Mouse (Mus musculus) telencephalon, adult 2 months (tissue): Measurements from ENCODE around the gene Fdx1l.
"Not testable (repeated sequence)": the region's sequence is repeated elsewhere in the genome, so short reads cannot be mapped to it uniquely, and the experiment has no call there.

Source experiments
- DNase-seq: peaks from one replicate; pipeline ENCODE4 v3.0.0-alpha.2; 2011; ENCODE audit warnings: low read depth, low spot score

The Fdx1l gene

DNA sequence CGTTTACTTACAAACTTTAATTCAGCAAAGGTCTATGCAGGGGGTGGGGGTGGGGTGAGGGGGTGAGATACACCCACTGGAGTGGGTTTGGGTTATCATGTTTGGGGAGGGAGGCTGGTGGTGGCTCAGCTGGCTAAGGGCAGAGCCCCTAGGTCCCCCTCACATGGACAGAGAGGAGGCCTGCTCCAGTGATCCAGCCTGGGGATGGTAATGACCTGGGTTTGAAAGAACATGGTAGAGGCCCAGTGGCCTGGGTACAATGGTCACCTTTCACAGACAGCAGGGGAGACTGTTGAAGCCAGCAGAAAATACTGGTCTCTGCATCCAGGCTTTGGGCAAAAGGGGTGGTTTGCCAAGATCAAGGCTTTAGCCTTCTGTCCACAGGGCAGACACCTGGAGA lies 759 bp upstream of the Fdx1l start:
- no peak for DNase-seq

DNA sequence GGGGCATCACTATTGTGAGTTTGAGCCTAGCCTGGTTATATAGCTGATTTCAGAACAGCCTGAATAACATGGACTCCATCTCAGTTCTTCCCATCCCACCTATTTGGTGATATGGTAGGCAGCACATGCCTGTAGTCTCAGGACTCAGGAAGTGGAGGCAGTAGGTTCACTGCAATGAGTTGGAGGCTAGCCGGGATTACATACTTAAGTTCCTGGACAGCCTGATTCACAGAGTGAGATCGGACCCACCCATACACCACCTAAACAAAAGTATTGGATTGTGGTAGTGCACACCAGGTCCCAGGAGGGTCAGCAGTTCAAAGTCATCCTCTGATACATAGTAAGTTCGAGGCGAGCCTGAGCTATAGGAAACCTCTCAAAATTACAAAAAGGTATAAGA lies 773 bp downstream of the Fdx1l start:
- no peak for DNase-seq

DNA sequence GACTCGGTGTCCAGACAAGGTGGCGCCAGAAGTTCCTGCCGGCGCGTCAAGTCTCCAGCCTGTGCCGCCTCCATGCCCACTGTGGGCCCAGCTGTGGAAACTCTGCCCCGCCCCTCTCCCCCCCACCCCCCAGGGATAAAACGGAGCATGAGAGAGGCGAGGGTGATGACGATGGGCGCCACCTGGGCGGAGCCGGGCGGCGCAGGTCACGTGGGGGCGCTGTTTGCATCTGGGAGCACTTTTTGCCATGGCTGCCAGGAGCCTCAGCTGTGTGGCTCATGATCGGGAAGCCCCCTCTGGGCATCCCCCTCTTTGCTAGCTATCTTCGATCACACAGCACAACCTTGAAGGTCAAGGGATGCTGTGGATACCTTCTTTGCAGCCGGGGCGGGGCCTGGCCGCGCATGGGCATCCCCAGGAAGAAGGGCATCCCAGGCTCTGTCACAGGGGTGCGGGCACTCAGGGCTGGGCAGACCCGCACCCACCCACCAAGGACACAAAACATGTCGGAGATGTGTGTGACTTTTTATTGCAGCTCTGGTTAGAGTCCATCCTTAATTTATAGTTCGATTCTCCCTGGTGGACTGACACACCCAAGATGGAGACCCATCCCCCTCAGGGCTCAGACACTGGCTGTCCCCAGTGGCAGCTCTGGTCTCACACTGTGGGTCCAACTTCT lies 6.3 kb downstream of the Fdx1l start, which contains the start of gene Zglp1:
Gene Zglp1, minus strand, starts transcription at position 88 of the 679 bp plus-strand sequence.
- no peak for DNase-seq

DNA sequence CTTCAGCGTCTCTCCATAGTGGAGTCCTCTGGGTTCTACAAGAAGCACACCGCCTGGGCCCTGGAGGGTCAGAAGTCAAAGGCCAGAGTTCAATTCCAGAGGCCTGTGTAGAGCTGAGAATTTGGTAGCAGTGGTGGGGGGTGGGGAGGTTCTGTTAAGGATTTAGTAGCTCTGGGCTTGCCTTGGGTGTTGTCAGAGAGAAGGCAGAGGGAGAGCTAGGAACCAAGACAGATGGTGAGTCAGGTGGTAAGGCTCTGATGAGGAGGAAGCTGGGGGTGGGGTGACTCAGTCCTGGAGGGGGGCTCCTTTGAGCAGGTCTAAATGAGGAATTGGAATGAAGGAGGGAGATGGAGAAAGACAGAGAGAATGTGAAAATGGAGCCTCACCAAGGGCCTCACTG lies 10.5 kb downstream of the Fdx1l start:
- DNase-seq = peak; percentile 92

DNA sequence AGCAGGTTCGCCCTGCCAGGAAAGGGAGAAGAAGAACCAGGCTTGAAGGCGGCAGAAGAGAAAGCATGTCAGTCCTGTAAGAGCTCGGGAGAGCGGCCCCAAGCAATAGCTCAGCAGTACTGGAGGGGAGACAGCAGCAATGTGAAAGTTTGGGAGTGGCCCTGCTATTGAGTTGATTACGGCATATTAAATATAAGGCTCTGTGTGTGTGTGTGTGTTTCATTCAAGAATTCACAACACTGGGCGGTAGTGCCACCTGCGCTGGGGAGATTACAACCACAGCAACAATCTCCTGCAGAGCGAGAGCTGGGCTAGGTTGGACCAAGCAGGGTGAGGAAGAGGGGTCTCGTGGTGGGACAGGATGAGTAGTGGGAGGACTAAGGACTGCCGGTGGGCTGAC lies 21.8 kb downstream of the Fdx1l start:
- no peak for DNase-seq

DNA sequence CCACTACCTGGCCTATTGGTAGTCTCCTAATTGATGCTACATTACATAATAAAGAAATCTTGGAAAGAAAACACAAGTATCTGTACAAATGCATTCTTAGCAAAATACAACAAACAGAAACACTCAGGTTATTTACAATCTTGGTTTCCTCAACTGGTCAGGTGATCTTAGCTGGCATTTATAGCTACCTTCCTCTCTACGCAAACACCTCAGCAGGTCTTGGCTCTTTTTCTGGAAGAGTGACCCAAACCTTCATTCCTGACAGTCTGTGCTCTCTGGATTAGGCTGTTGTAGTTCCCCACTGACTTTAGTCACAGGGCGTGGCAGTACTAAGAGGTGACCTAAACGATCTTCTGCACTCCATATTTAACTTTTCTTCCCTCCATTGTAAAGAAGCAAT lies 28.2 kb downstream of the Fdx1l start:
- DNase-seq = no peak

DNA sequence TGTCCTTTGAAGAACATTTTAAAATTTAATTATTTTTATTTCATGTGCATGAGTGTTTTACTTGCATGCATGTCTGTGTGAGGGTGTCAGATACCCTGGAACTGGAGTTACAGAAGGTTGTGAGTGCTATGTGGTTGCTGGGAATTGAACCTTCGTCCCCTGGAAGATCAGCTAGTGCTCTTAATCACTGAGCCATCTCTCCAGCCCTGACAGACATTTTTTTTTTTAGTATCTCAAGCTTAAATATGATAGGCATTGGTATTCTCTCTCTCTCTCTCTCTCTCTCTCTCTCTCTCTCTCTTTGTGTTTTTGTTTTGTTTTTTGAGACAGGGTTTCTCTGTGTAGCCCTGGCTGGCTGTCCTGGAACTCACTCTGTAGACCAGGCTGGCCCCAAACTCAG lies 28.6 kb downstream of the Fdx1l start:
- not testable (repeated sequence) for DNase-seq

DNA sequence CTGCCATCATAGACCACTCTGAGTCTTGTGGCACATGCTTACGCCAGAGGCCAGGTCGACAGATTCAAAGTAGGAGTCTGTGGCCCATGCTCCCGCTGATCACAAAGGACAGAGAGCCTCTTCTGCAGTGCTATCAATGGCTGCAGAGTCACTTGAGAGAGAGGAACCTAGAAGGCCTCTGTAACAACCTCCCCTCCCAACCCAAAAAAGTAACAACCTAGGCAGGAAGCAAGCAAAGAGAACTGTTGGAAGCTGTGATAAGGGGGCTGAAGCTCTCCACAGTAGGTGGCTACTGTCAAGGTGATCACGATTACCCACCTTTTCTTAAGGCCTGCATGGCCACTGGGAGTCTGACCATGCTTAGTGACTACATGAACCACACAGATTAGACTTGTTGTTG lies 29.9 kb downstream of the Fdx1l start:
- no peak for DNase-seq

DNA sequence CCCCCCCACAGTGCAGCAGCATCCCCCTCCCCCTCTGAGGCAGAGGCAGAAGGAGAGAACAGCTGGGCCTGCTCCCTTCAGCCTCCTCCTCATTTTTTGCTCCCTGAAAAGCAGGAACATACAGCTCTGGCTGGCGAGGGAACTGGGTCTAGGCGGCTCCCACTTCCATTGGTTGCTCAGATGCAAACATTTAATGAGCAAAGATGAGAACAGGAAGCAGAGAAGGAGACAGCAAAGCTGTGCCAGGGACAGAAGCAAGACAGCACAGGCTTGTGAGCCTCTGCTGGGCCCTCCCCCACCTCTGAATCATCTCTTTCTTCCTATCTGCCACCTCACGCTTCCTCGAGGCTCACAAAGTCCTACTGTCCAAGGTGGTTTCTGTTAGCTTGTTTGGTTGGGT lies 32.1 kb downstream of the Fdx1l start:
- peak; percentile 95 for DNase-seq

DNA sequence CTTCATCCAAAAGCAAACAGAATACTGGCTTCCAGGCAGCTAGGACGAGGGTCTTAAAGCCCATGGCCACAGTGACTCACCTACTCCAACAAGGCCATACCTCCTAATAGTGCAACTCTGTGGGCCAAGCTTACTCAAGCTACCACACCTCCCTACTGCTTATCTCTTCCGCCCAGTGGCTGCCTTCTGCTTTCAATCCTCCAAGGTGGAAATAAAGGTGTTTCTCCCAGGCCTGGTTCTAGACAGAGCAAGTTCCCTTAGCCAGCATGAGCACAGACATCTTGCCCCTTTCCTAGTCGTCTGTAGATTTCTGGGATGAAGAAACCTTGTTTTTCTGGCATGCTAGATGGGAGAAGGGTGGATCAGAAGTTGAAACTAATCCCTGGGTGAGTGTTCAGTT lies 33.6 kb downstream of the Fdx1l start:
- DNase-seq = no peak

DNA sequence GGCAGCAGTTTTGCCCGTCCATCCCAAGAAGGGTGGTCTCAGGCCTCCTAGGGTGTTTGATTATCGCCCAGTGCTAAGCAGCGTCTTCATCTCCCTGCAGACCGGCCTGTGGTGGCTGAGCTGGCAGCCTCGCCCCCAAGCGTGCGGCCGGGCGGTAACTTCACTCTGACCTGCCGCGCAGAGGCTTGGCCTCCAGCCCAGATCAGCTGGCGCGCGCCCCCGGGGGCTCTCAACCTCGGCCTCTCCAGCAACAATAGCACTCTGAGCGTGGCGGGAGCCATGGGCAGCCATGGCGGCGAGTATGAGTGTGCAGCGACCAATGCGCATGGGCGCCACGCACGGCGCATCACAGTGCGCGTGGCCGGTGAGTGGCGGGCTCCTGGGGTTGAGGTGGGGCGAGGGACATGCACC lies 35.9 kb downstream of the Fdx1l start:
- no peak for DNase-seq

DNA sequence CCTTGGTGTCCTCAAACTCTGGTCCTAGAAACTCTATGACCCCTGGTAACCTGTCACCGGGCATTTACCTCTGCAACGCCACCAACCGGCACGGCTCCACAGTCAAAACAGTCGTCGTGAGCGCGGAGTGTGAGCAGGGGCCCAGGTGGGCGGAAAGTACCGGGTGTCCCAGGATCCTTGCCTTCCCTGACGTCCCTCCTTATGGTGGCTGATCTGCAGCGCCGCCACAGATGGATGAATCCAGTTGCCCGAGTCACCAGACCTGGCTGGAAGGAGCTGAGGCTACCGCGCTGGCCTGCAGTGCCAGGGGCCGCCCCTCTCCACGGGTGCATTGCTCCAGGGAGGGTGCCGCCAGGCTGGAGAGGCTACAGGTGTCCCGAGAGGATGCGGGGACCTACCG lies 36.7 kb downstream of the Fdx1l start:
- no peak for DNase-seq

DNA sequence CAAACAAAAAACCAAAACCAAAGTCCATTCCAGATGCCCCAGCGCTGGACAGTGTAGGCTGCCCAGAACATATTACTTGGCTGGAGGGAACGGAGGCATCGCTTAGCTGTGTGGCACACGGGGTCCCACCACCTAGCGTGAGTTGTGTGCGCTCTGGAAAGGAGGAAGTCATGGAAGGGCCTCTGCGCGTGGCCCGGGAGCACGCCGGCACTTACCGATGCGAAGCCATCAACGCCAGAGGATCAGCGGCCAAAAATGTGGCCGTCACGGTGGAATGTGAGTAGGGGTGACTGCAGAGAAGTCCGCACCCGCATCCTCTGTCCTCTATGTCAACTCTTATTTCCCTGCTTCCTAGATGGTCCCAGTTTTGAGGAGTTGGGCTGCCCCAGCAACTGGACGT lies 37.3 kb downstream of the Fdx1l start:
- DNase-seq = no peak

DNA sequence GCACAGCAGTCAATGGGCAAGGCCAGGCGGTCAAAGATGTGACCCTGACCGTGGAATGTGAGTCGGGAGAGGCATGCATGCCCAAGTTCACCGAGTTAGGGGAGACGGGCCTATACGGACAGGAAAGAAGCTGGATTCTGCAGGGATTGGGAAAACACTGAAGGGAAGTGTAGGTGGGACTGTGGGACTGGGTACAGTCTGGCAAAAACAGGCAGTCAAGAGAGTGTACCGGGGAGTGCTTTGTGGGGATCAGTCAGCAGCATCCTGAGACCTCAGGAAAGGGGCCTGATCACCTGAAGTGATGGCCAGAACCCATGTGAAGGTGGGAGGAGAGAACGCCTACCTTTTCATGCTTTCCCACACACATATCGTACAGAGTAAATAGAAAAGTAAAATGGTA lies 37.8 kb downstream of the Fdx1l start:
- no peak for DNase-seq

DNA sequence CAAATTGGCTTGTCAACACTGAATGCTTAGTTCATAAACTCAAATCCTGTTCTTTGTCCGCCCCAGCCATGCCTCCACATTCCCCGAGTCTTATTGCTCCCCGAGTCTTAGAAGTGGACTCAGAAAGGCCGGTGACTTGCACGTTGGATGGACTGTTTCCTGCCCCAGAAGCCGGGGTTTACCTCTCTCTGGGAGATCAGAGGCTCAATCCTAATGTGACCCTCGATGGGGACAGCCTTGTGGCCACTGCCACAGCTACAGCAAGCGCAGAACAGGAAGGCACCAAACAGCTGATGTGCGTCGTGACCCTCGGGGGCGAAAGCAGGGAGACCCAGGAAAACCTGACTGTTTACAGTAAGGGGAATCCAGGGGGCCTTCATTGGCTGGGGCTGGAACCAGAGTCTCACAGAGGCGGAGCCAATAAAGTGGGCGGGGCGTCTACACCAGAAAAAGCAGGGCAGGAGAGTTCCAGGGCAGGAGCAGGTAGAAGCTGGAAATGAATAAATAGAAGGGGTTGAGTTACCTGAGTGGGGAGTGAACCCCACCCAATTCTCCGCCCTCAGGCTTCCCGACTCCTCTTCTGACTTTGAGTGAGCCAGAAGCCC lies 38.8 kb downstream of the Fdx1l start:
- DNase-seq = no peak

DNA sequence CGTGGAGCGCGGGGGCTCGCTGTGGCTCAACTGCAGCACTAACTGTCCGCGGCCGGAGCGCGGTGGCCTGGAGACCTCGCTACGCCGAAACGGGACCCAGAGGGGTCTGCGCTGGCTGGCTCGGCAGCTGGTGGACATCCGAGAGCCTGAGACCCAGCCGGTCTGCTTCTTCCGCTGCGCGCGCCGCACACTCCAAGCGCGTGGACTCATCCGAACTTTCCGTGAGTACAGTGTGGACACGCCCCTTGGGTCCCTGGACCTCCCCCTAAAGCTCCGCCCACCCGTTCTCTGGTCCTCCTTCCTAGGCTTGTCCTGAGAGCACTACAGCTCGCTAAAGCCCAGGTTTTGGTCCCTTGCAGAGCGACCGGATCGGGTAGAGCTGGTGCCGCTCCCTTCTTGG lies 40.3 kb downstream of the Fdx1l start:
- no peak for DNase-seq

DNA sequence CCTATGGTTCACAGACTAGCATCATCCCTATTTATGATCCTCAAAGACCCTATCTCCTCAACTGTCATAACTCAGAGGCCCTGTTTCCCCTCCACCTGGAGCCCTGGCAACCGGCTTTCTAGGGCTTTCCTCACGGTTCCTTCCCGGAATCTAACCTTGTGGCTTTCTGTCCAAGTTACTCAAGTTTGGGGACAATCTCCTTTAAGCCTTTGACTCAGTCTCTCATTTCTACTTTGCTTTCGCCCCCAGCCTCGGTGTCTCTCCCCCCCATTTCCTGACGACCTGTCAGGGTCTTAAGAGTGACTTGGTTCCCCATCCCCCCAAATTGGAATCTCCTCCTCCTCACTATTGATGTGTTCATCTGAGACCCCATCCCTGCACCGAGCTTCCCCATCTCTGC lies 40.9 kb downstream of the Fdx1l start:
- DNase-seq = no peak

DNA sequence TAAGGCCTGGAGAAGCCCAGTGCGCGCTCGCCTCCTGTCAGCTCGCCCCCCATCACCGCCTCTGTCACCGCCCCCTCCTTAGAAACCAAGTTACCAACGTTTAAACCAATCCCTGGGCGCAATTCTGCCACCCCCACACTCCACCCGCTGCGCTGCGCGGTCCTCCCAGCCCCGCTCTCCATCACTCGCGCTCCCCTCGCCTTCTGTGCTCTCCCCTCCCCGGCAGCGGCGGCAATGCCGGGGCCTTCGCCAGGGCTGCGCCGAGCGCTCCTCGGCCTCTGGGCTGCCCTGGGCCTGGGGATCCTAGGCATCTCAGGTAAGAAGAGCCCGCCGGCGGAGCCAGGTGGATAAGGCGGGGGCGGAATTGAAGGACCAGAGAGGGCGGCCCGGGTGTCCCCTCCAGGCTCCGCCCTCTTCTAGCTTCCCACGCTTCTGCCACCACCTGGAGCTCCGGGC lies 41.5 kb downstream of the Fdx1l start, which contains the start of gene Icam5:
Gene Icam5, plus strand, starts transcription at position 178 of the 456 bp plus-strand sequence.
- peak; percentile 90 for DNase-seq

DNA sequence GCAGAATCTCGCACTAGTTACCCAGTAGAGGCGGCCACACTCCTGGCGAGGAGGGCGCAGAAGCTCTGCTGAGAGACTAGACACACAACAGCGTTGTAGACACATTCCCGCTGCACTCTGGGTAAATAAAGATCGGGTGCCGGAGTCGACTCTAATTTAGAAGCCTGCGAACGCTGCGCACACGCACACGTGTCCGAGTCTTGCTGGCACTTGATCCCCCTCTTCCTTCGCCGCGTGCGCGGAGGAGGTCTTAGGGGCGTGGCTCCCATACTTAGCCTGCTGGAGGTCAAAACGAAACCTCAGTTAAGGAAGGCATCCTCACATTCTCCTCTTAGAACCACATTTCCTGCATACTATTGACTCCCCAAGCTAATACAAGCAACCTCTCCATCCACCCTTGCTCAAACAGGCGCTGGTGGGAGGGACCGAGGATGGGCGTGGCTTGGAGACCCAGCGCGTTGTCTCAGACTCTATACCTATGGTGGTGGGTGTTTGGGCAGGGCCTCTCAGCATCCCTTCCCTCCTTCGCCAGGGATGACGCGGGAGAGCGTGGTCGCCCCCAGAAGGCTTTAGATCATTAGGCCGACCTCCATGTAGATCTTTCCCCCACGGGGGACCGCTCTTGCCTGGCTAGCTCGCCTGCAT lies 42.0 kb downstream of the Fdx1l start:
- DNase-seq = peak; percentile 93

DNA sequence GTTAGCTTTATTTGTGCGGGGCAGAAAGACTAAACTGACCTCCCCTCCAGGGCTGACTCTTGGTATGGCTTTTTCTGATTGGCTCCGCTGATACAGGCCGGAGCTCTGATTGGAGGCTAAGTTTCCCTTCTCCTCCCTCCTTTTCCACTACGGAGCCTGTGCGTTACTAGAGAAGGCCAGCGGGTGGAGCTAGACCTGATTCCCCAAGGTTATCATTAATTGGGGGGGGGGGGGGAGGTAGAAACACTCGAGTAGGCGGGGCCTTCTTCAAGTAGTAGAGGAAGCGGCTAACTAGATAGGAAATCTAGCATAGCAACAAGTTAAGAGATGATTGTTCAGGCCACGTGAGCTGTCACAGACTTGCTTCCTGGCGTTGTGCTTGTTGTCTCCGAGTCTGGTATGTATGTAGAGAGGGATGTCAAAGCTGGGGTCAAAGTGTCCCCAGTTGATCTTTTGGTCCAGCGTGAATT lies 42.6 kb downstream of the Fdx1l start:
- peak; percentile 92 for DNase-seq

DNA sequence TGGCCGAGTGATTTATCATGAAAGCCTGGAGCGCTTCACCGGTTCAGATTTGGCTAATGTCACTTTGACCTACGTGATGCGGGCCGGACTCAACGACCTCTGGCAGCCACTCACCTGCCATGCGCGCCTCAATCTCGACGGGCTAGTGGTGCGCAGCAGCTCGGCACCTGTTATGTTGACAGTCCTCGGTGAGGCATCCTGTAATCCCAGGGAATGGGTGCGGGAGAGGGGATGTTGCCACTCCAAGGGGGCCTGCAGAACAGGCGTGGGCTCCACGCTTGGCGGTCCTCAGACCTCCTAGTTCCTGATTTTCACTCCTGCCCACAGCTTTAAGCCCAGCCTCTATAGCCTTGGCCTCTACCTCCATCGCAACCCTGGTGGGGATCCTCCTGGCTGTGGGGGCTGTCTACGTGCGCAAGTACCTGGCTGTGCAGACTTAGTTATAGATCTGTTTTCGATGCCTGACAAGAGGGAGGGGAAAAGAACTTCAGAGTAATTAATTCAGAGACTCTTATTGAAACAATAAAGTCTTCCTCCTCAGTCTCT lies 43.3 kb downstream of the Fdx1l start:
- DNase-seq = no peak

DNA sequence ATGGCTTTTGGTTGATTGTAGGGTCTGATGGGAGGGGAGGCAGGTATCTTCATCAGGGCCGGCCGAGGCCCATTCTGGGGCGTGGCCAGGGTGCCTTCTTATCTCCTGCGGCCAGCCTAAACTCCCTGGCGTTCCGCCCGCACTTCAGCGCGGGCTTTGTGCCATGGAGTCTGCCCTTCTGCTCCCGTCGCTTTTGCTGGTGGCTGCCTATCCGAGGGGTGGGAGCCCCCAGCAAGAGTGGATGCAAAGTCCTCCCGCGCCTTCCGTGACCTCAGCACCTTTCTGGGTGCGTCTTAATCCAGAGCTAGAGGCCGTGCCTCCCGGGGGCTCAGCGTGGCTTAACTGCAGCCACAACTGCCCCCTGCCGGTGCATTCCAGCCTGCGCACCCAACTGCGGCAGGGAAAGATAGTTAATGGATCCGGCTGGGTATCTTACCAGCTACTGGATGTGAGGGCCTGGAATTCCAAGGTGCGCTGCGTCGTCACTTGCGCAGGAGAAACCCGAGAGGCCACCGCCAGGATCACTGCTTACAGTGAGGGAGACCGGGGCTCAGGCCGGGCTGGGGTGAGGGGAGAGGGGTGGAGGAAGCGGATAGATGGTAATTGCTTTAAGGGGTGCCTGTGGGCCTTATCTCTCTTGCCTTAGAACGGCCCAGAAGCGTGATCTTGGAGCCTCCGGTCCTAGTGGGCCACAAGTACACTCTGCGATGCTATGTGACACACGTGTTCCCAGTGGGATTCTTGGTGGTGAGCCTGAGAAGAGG lies 43.9 kb downstream of the Fdx1l start, which contains the start of gene Icam4:
Gene Icam4, plus strand, starts transcription at position 83 of the 764 bp plus-strand sequence.
- no peak for DNase-seq
